Mouse (Mus musculus): ENCODE data around the gene Hecw1.
"Not testable (repeated sequence)": the region's sequence is repeated elsewhere in the genome, so short reads cannot be mapped to it uniquely, and the experiment has no call there.

The Hecw1 gene

GRCm38 (mm10) chr13:14327252-14327651 lies 195.8 kb downstream of the Hecw1 start:
- DNase-seq: no peak

- DNase-seq: peak; percentile 11
Observed at GRCm38 (mm10) chr13:14306617-14307016, 216.4 kb downstream of the Hecw1 start.

DNA sequence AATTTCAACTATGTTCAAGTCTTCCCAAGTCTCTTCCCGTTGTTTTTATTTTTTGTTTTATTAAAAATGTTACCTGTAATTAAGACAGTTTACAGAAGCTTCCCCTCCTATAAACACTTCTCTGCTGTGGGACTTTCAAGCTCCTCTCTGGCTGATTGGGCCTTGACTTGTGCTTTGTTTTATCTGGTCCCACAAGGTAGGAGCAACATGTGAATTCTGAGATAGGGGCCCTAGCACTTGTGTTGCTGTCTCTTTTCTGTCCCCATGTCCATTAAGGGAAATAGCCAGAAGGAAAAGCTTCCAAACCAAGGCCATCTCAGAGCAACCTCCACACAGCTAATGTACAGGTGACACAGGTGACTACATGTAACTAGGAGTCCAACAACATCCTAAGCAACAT lies 218.9 kb downstream of the Hecw1 start:
- no peak for DNase-seq

GRCm38 (mm10) chr13:14302921-14303320 lies 220.1 kb downstream of the Hecw1 start:
- DNase-seq: no peak

GRCm38 (mm10) chr13:14290016-14290415 lies 233.0 kb downstream of the Hecw1 start:
- no peak for DNase-seq

DNA sequence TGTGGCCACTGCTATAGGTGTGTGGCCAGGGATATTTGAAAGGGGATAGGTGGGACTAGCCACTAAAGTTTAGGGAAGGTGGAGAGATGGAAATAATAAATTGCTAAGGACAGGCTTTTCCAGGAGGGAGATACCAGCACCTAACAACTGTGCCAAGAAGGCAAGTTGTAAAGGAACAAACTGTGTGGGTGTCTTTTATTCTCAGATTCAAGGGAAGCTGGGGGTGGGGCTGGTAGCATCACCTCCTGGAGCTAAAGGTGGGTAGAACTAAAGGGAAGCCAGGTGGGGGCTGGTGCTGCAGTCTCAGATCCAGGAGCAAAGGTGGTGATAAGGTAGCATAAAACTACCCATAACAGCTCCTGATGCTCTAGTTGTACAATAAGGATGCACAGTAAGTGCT lies 251.6 kb downstream of the Hecw1 start:
- no peak for DNase-seq

DNA sequence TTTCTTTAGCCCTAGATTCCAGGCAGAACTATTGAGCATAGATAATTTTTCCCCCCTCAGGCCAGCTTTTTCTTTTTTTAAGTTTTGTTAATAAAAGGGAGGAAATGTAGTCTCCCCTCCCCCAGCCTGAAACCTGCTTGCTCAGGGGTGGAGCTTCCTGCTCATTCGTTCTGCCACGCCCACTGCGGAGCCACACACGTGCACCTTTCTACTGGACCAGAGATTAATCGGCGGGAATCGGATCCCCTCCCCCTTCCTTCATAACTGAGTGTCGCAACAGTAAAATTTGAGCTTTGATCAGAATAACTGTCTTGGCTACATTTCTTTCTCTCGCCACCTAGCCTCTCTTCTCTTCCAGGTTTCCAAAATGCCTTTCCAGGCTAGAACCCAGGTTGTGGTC lies 262.1 kb downstream of the Hecw1 start:
- DNase-seq: not testable (repeated sequence)

- DNase-seq: no peak
Observed at GRCm38 (mm10) chr13:14245946-14246345, 277.1 kb downstream of the Hecw1 start.

DNA sequence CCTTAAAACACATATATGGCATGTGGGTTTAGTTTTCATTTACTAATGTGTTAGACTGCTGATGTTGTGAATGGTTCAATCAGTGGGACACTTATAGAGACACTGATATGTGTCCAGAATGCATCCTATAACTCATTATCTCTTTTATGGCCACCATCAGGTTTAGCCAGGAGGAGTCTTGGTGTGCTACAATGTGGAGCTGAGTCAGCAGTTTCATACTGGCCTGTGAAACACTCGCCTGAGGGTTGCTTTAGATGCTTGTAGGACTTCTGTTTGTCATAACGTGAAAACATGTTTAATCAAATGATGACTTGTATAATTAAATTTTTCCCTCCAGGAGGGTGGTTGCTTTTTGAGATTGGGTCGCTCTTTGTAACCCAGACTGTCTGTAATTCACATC lies 343.4 kb downstream of the Hecw1 start:
- DNase-seq: no peak

DNA sequence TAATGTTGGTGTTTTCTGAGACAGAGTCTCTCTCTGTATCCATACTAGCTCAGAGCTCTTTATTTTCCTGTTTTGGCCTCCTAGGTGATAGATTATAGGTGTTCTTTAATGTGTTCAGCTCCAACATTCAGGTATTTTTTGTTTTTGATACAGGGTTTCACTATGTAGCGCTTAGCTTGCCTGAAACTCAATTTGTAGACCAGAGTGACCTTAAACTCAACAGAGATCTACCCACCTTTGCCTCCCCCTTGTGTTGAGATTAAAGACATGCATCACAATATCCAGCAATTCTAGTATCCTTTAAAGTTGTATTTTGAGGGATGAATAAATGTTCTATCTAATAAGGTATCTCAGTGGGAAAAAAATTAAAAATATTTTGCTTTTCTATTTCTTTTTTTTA lies 345.0 kb downstream of the Hecw1 start:
- DNase-seq: peak; percentile 5
